Mouse (Mus musculus): ENCODE measurements around the gene Hist1h1t. TPM values are rescaled to one million over a fixed set of nuclear protein-coding genes. Genes with fewer than 3 reads are reported as not detected.
A peak's percentile ranks its signal among the peaks of the same experiment; 100 is the strongest.

The Hist1h1t gene
- polyA plus RNA-seq, 1 experiment, result not detected

GRCm38 (mm10) chr13:23685966-23686365 lies 9.6 kb upstream of the Hist1h1t start:
- H3K9me3 ChIP-seq, result no peaks in the 10 kb centered on the region
- H3K4me1 ChIP-seq, result peaks cover 54% of the 10 kb centered on the region
- no peaks in the 10 kb centered on the region for H3K27me3 ChIP-seq (replicated peaks)
- TF ChIP-seq FLI1 (IDR thresholded peaks at IDR 0.05; ENCODE audit: low read length) (no peak), GATA1 (IDR thresholded peaks at IDR 0.05; ENCODE audit: borderline replicate concordance, low read length) (no peak)
- peaks cover 11% of the 10 kb centered on the region for H3K36me3 ChIP-seq (replicated peaks; ENCODE audit: low read length)
- H3K4me3 ChIP-seq (replicated peaks), result peak overlapping the region; percentile 90

DNA sequence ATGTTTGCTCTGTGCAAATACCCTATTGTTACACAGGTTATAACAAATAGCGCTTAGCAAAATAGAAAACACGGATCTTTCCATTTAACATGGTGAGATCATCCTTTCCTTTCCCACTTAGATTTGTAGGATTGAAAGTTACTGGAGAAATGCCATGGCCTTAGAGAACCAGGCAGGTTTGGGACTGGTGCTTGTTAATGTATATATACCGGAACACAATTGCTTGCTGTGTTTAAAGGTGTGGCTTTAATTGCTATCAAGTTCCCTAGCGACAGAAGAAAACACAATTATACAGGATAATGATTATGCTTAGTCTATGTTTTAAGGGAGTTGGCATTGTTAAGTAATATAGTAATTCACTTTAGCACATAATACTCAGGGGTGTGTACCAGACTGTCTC lies 8.4 kb upstream of the Hist1h1t start:
- peaks cover 60% of the 10 kb centered on the region for H3K4me1 ChIP-seq
- no peak overlapping the region for H3K4me3 ChIP-seq (replicated peaks)
- peaks cover 22% of the 10 kb centered on the region for H3K36me3 ChIP-seq (replicated peaks; ENCODE audit: low read length)
- H3K9me3 ChIP-seq, result no peaks in the 10 kb centered on the region
- TF ChIP-seq FLI1 (IDR thresholded peaks at IDR 0.05; ENCODE audit: low read length) (no peak), GATA1 (IDR thresholded peaks at IDR 0.05; ENCODE audit: borderline replicate concordance, low read length) (no peak)
- no peaks in the 10 kb centered on the region for H3K27me3 ChIP-seq (replicated peaks)

DNA sequence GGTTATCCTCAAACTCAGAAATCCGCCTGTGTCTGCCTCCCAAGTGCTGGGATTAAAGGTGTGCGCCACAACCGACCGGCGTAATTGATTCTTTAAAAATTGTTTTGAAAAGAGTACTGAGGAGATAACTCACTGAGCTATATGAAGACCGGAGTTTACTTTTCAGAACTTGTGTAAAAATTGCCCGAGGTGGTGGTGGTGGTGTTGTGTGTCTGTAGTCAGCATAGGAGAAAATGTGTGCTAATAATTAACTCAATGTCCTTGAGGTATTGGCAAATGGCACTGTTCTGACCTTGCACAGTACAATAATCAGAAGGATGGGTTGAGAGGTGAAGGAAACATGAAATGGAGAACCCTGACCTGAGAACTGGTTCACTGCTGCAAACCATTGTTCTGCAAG lies 7.7 kb upstream of the Hist1h1t start:
- H3K27me3 ChIP-seq (replicated peaks), result no peaks in the 10 kb centered on the region
- peaks cover 26% of the 10 kb centered on the region for H3K36me3 ChIP-seq (replicated peaks; ENCODE audit: low read length)
- H3K4me1 ChIP-seq, result peaks cover 52% of the 10 kb centered on the region
- no peaks in the 10 kb centered on the region for H3K9me3 ChIP-seq
- peak overlapping the region; percentile 21 for H3K4me3 ChIP-seq (replicated peaks)
- TF ChIP-seq FLI1 (IDR thresholded peaks at IDR 0.05; ENCODE audit: low read length) (no peak), GATA1 (IDR thresholded peaks at IDR 0.05; ENCODE audit: borderline replicate concordance, low read length) (no peak)

- no peak overlapping the region for H3K4me3 ChIP-seq (replicated peaks)
- peaks cover 49% of the 10 kb centered on the region for H3K4me1 ChIP-seq
- peaks cover 30% of the 10 kb centered on the region for H3K36me3 ChIP-seq (replicated peaks; ENCODE audit: low read length)
- no peaks in the 10 kb centered on the region for H3K27me3 ChIP-seq (replicated peaks)
- TF ChIP-seq FLI1 (IDR thresholded peaks at IDR 0.05; ENCODE audit: low read length) (no peak), GATA1 (IDR thresholded peaks at IDR 0.05; ENCODE audit: borderline replicate concordance, low read length) (no peak)
- no peaks in the 10 kb centered on the region for H3K9me3 ChIP-seq
Observed at GRCm38 (mm10) chr13:23688956-23689355, 6.7 kb upstream of the Hist1h1t start.

GRCm38 (mm10) chr13:23689459-23689858 lies 6.2 kb upstream of the Hist1h1t start:
- no peaks in the 10 kb centered on the region for H3K27me3 ChIP-seq (replicated peaks)
- no peaks in the 10 kb centered on the region for H3K9me3 ChIP-seq
- H3K4me3 ChIP-seq (replicated peaks), result peak overlapping the region; percentile 74
- TF ChIP-seq FLI1 (IDR thresholded peaks at IDR 0.05; ENCODE audit: low read length), result no peak
- TF ChIP-seq GATA1 (IDR thresholded peaks at IDR 0.05; ENCODE audit: borderline replicate concordance, low read length), result no peak
- H3K36me3 ChIP-seq (replicated peaks; ENCODE audit: low read length), result peaks cover 30% of the 10 kb centered on the region
- peaks cover 49% of the 10 kb centered on the region for H3K4me1 ChIP-seq

DNA sequence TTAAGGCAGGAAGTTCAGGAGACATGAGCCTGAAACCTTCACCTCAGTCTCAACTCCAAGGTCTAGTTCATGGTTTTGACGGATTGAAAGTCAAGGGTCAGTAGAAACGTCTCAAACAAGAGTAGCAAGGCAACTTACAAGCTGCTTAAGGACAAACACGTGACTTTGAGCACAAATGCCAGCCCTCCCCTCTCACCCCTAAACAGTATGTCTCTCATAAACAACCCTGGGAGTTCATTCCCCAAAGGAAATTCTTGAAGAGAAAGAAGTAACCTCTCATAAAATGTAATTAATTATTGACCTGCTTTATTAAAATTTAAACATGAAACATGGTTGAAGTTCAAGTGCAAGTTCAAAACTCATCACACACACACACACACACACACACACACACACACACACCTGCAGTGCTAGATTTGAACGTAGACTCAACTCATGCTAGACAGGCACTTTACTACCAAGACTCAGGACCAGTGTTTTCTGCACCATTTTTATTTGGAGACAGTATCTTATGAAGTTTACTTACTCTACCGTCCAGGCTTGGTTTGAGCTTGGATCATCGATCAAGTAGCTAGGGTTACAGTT lies 1.7 kb upstream of the Hist1h1t start:
- H3K4me1 ChIP-seq, result peaks cover 52% of the 10 kb centered on the region
- TF ChIP-seq GATA1 (IDR thresholded peaks at IDR 0.05; ENCODE audit: borderline replicate concordance, low read length) (no peak), FLI1 (IDR thresholded peaks at IDR 0.05; ENCODE audit: low read length) (no peak)

GRCm38 (mm10) chr13:23694956-23695355 lies 658 bp upstream of the Hist1h1t start:
- H3K4me3 ChIP-seq (replicated peaks), result no peak overlapping the region
- H3K27me3 ChIP-seq (replicated peaks), result no peaks in the 10 kb centered on the region
- H3K36me3 ChIP-seq (replicated peaks; ENCODE audit: low read length), result peaks cover 27% of the 10 kb centered on the region
- TF ChIP-seq GATA1 (IDR thresholded peaks at IDR 0.05; ENCODE audit: borderline replicate concordance, low read length) (no peak), FLI1 (IDR thresholded peaks at IDR 0.05; ENCODE audit: low read length) (no peak)
- H3K9me3 ChIP-seq, result no peaks in the 10 kb centered on the region
- peaks cover 49% of the 10 kb centered on the region for H3K4me1 ChIP-seq

More for the DNA sequence above, 1.7 kb upstream of the Hist1h1t start:
- no peaks in the 10 kb centered on the region for H3K27me3 ChIP-seq (replicated peaks)
- peaks cover 30% of the 10 kb centered on the region for H3K36me3 ChIP-seq (replicated peaks; ENCODE audit: low read length)
- H3K9me3 ChIP-seq, result no peaks in the 10 kb centered on the region
- H3K4me3 ChIP-seq (replicated peaks), result no peak overlapping the region

- H3K4me3 ChIP-seq (replicated peaks), result peak overlapping the region; percentile 64
- H3K36me3 ChIP-seq (replicated peaks; ENCODE audit: low read length), result peaks cover 20% of the 10 kb centered on the region
- no peaks in the 10 kb centered on the region for H3K27me3 ChIP-seq (replicated peaks)
- no peaks in the 10 kb centered on the region for H3K9me3 ChIP-seq
- TF ChIP-seq FLI1 (IDR thresholded peaks at IDR 0.05; ENCODE audit: low read length) (no peak), GATA1 (IDR thresholded peaks at IDR 0.05; ENCODE audit: borderline replicate concordance, low read length) (no peak)
- H3K4me1 ChIP-seq, result peaks cover 48% of the 10 kb centered on the region
Observed at GRCm38 (mm10) chr13:23696061-23696474, 454 bp downstream of the Hist1h1t start.

- Histone ChIP-seq H3K4me3 (replicated peaks) (peak overlapping the region; percentile 87), H3K36me3 (replicated peaks; ENCODE audit: low read length) (peaks cover 9% of the 10 kb centered on the region), H3K27me3 (replicated peaks) (no peaks in the 10 kb centered on the region), H3K9me3 (no peaks in the 10 kb centered on the region), H3K4me1 (peaks cover 46% of the 10 kb centered on the region)
- TF ChIP-seq GATA1 (IDR thresholded peaks at IDR 0.05; ENCODE audit: borderline replicate concordance, low read length) (no peak), FLI1 (IDR thresholded peaks at IDR 0.05; ENCODE audit: low read length) (no peak)
Observed at GRCm38 (mm10) chr13:23697491-23698299, 2.1 kb downstream of the Hist1h1t start.

- TF ChIP-seq GATA1 (IDR thresholded peaks at IDR 0.05; ENCODE audit: borderline replicate concordance, low read length), result no peak
- no peak for TF ChIP-seq FLI1 (IDR thresholded peaks at IDR 0.05; ENCODE audit: low read length)
- Histone ChIP-seq H3K4me3 (replicated peaks) (peak within 1 kb of the TSS; percentile 88), H3K36me3 (replicated peaks; ENCODE audit: low read length) (peaks cover 4% of the 10 kb centered on the region), H3K4me1 (peaks cover 46% of the 10 kb centered on the region), H3K27me3 (replicated peaks) (no peaks in the 10 kb centered on the region), H3K9me3 (no peaks in the 10 kb centered on the region)
Observed at GRCm38 (mm10) chr13:23698300-23698693, 2.7 kb downstream of the Hist1h1t start, which contains the start of gene Hist1h4c. Hist1h4c (minus strand) TSS chr13:23698454.

Measured in megakaryocyte, embryonic 14.5 days (primary cell).